Mouse (Mus musculus) liver, embryonic 15.5 days (tissue): ENCODE results near the gene H2afy2. TPM values are rescaled to one million over a fixed set of nuclear protein-coding genes. Genes with fewer than 3 reads are reported as not detected.

Experiments used
- ATAC-seq: fragments of 200-750 bp; cut with Nextera tagmentation; 2 replicates; pipeline ENCODE4 v1.8.0; 2017; ENCODE audit warnings: moderate number of reproducible peaks, mild to moderate bottlenecking, moderate library complexity; ENCODE audit not compliant: insufficient read depth
- H3K27ac ChIP-seq: fragments of 300-500 bp; sonication (generic); replicated peaks from 2 replicates; pipeline ENCODE4 v1.5.1; 2015; ENCODE audit warnings: mild to moderate bottlenecking, inconsistent platforms
- H3K27me3 ChIP-seq: fragments of 300-500 bp; sonication (generic); 2 replicates; pipeline ENCODE4 v1.6.1; 2015; ENCODE audit warnings: mild to moderate bottlenecking, inconsistent platforms
- H3K36me3 ChIP-seq: fragments of 300-500 bp; sonication (generic); replicated peaks from 2 replicates; pipeline ENCODE4 v1.6.1; 2015; ENCODE audit warnings: moderate library complexity, mild to moderate bottlenecking, inconsistent platforms
- H3K4me1 ChIP-seq: fragments of 300-500 bp; sonication (generic); replicated peaks from 2 replicates; pipeline ENCODE4 v1.6.1; 2015; ENCODE audit warnings: inconsistent platforms
- H3K4me2 ChIP-seq: fragments of 300-500 bp; sonication (generic); 2 replicates; pipeline ENCODE4 v1.6.1; 2015; ENCODE audit warnings: moderate library complexity, mild to moderate bottlenecking, inconsistent platforms
- H3K4me3 ChIP-seq: fragments of 300-500 bp; sonication (generic); replicated peaks from 2 replicates; pipeline ENCODE4 v1.5.1; 2015; ENCODE audit warnings: mild to moderate bottlenecking, inconsistent platforms
- H3K9ac ChIP-seq: fragments of 300-500 bp; sonication (generic); 2 replicates; pipeline ENCODE4 v1.6.1; 2015; ENCODE audit warnings: moderate library complexity, mild to moderate bottlenecking, inconsistent platforms
- H3K9me3 ChIP-seq: fragments of 300-500 bp; sonication (generic); replicated peaks from 2 replicates; pipeline ENCODE4 v1.6.1; 2016; ENCODE audit warnings: inconsistent platforms
- WGBS: fragments of 180-500 bp; shearing (Covaris S2); methylation state at CpG from one replicate; pipeline ENCODE4 v1.1.7; 2015; ENCODE audit warnings: mixed read lengths; ENCODE audit not compliant: insufficient replicate concordance; 5-methylcytosine and 5-hydroxymethylcytosine counted together
- polyA plus RNA-seq: library from polyadenylated mRNA; unstranded; fragments of >200 nt; fragmentation: Nextera tagmentation; extraction: Ambion mirVana; gene quantifications from 2 replicates; pipeline ENCODE4 v1.2.1, GENCODE M21; 2015

Gene H2afy2
- polyA plus RNA-seq, 1 experiment from 2014 or later: 3.5 TPM

DNA sequence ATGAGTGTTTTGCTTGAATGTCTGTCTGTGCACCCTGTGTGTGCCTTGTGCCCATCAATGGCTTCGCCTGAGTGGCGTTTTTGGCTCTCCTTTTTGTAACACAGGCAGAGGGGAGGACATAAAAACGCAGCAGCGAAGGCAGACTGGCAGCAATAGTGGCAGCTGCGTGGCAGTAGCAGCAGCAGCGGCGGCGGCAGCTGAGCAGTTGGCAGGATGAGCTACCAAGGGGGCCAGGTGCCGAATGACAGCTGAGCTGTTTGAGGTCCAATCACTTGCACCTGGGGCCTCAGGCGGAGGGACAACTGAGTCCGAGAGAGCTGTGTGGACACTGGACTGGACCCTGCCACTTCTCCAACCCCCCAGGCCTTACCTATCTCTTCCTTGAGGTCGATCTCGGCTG, 36.6 kb downstream of the H2afy2 start:
- Histone ChIP-seq H3K36me3 (no peaks in the 10 kb centered on the region), H3K27me3 (no peaks in the 10 kb centered on the region), H3K4me3 (no peak overlapping the region), H3K9ac (no peak overlapping the region), H3K9me3 (no peaks in the 10 kb centered on the region), H3K27ac (no peak overlapping the region), H3K4me1 (peaks cover 4% of the 10 kb centered on the region; the same call in 1 of the 2 replicates), H3K4me2 (no peak overlapping the region)
- WGBS: 78% methylated on average over 13 of the region's 13 CpGs
- ATAC-seq: no peak

DNA sequence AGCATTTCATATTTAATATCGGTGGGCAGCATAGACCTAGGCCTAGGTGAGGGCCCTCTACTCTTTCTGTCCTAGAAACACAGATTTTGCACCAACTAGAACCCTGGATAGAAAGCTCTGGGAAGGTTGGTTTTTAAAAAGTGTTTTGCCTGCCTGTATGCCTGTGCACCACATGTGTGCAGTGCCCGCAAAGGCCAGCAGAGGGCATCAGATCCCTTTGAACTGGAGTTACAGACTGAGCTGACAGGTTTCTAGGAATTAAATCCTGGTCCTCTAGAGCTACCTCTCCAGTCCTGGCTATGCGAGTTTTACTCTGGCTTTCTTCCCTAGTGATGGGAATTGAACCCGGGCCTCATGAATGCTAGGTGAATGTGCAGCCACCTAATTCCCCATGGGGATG, 38.8 kb downstream of the H2afy2 start:
- no peaks in the 10 kb centered on the region for H3K36me3 ChIP-seq
- ATAC-seq: no peak
- H3K27me3 ChIP-seq: no peaks in the 10 kb centered on the region
- 71% methylated on average over 4 of the region's 4 CpGs for WGBS
- H3K4me3 ChIP-seq: no peak overlapping the region
- H3K4me1 ChIP-seq: no peaks in the 10 kb centered on the region
- no peaks in the 10 kb centered on the region for H3K9me3 ChIP-seq
- H3K9ac ChIP-seq: no peak overlapping the region
- H3K27ac ChIP-seq: no peak overlapping the region
- H3K4me2 ChIP-seq: no peak overlapping the region

DNA sequence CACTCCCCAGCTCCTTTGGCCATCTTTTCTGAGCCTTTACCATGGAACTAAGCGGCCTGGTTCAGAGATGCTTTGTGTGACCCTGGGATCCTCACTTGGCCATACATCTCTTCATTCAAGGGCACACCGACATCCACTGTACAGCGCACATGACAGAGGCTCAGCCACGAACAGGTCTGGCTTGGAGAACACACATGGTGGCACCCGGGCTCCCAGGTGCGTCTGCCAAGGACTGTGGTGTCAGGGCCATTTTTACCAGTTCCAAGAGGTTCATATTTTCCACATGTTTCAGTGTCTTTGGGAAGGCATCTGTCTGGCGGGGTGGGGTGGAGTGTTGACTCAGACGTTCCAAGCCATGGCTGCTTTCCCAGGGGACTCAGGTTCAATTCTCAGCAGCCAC, 41.6 kb downstream of the H2afy2 start:
- Histone ChIP-seq H3K9me3 (no peaks in the 10 kb centered on the region), H3K27me3 (no peaks in the 10 kb centered on the region), H3K4me1 (no peaks in the 10 kb centered on the region), H3K9ac (no peak overlapping the region), H3K4me3 (no peak overlapping the region), H3K36me3 (no peaks in the 10 kb centered on the region), H3K4me2 (no peak overlapping the region), H3K27ac (no peak overlapping the region)
- WGBS: 72% methylated on average over 8 of the region's 8 CpGs
- ATAC-seq: no peak

DNA sequence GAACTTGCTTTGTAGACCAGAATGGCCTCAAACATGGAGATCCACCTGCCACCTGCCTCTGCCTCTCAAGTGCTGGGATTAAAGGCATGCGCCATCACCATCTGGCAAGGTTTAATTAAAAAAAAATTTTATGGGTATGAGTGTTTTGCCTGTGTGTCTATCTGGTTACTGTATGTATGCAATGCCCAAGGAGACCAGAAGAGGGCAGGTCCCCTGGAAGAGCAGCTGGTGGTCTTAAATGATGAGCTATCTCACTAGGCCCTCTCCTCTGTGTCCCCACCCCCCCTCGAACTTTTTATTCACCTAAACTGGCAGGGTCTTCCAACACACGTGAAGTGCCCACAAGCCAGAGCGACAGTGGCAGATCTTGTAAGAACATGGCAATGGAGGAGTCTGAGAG, 42.1 kb downstream of the H2afy2 start:
- Histone ChIP-seq H3K4me1 (no peaks in the 10 kb centered on the region), H3K36me3 (no peaks in the 10 kb centered on the region), H3K27ac (no peak overlapping the region), H3K27me3 (no peaks in the 10 kb centered on the region), H3K4me2 (no peak overlapping the region), H3K9ac (no peak overlapping the region), H3K9me3 (no peaks in the 10 kb centered on the region), H3K4me3 (no peak overlapping the region)
- 63% methylated on average over 4 of the region's 4 CpGs for WGBS
- ATAC-seq: no peak

DNA sequence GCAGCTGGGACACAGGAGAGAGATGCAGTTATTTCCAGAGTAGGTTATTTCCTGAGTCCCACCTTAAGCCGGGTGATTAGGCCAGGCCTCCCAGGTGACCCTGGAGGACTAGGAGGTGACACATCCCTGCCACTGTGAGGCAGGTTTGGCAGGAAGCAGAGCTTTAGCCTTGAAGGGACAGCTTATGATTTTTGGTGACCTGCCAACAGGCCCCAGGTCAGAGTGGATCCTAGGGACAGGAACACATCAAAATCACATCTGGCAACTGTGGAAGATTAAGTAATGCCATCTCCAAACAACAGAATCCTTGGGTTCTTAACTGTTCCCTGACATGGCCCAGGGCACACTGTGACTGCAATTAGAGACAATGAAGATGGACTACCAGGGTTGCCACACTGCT, 42.6 kb downstream of the H2afy2 start:
- WGBS: 35% methylated on average over 1 of the region's 1 CpGs
- ATAC-seq: no peak
- no peaks in the 10 kb centered on the region for H3K4me1 ChIP-seq
- no peak overlapping the region for H3K27ac ChIP-seq
- H3K36me3 ChIP-seq: no peaks in the 10 kb centered on the region
- H3K27me3 ChIP-seq: no peaks in the 10 kb centered on the region
- H3K4me2 ChIP-seq: no peak overlapping the region
- H3K9ac ChIP-seq: no peak overlapping the region
- no peaks in the 10 kb centered on the region for H3K9me3 ChIP-seq
- H3K4me3 ChIP-seq: no peak overlapping the region

DNA sequence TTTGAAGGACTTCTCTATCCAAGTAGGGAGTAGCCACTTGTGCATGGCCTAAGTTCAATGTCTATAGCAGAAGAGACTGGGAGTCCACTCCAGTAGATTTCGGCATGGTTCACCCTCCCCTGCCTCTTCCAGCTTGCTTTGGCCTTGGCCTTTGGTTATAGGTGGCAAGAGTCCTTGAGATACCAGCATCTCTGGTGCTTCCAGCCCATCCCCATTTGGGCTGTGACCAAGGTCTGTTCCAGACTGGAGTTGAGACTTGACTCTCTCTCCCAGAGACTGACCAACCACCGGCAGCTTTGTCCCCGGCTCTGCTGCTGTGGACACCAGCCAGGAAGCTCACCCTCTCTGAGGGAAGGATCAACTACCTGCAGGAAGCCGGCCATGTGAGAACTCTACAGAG, 45.8 kb downstream of the H2afy2 start:
- H3K9me3 ChIP-seq: no peaks in the 10 kb centered on the region
- no peaks in the 10 kb centered on the region for H3K36me3 ChIP-seq
- H3K4me1 ChIP-seq: no peaks in the 10 kb centered on the region
- H3K4me2 ChIP-seq: no peak overlapping the region
- no peak overlapping the region for H3K9ac ChIP-seq
- WGBS: 68% methylated on average over 4 of the region's 4 CpGs
- no peak overlapping the region for H3K4me3 ChIP-seq
- H3K27me3 ChIP-seq: no peaks in the 10 kb centered on the region
- ATAC-seq: no peak
- no peak overlapping the region for H3K27ac ChIP-seq

DNA sequence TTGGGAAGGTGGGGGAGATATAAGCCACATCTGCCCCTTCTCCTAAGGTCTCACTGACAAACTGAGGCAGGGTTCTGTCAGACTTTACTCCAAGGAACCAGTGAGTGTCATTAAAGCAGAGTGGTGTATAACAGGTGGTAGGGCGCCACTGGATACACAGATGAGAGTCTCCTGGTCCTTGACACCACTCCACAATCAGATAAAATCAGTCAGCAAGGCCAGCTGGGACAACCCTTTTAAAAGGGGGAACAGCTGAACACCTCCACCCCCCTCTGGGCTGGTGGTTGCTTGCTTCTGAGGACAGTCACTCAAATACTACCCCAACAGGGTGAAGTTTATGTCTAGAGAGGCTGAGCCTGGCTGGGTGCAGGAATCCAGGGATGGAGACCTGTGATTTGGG, 46.4 kb downstream of the H2afy2 start:
- 57% methylated on average over 1 of the region's 1 CpGs for WGBS
- Histone ChIP-seq H3K4me1 (no peaks in the 10 kb centered on the region), H3K9ac (no peak overlapping the region), H3K9me3 (no peaks in the 10 kb centered on the region), H3K27ac (no peak overlapping the region), H3K27me3 (no peaks in the 10 kb centered on the region), H3K4me3 (no peak overlapping the region), H3K4me2 (no peak overlapping the region), H3K36me3 (no peaks in the 10 kb centered on the region)
- ATAC-seq: no peak

DNA sequence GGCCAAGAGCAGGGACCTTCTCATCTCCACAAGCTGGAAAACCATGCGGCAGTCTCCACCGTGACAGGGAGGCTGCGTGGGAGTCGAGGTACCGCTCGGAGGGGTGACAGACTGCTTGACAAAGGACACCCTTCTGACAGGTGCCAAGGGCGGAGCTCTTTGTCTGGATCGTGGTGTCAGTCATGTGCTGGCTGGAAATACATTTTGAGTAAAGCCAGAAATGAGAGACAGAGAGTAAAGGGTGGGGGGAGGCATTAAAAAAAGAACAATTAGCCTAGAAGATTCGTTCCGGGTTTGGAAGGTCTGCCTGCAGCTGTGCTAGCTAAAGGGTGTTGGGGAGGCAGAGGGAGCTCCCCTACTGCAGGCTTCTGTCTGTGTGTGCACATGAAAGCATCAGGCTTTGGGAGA, 47.3 kb downstream of the H2afy2 start:
- H3K4me1 ChIP-seq: no peaks in the 10 kb centered on the region
- no peak for ATAC-seq
- H3K9ac ChIP-seq: no peak overlapping the region
- H3K27me3 ChIP-seq: no peaks in the 10 kb centered on the region
- H3K9me3 ChIP-seq: no peaks in the 10 kb centered on the region
- H3K4me2 ChIP-seq: no peak overlapping the region
- H3K36me3 ChIP-seq: no peaks in the 10 kb centered on the region
- H3K27ac ChIP-seq: no peak overlapping the region
- H3K4me3 ChIP-seq: no peak overlapping the region
- 74% methylated on average over 10 of the region's 10 CpGs for WGBS

DNA sequence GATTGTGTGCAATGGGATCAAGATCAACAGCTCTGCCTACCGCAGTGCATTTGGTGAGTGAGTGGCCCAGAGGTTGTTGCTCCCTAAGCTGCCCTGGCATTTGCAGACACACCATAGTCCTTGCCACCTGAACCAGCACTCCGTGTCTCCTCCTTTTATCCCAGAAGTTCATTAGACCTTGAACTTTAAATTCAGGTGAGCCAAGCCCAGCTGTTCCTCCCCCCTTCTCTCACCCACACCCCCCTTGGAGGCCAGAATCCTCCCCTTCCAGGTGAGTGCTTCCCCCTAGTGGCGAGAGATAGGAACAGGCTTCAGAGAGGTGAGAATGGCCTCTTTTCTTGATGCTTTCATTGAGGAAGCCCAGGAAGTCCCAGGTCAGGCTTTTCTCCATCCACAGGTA, 49.6 kb downstream of the H2afy2 start:
- Histone ChIP-seq H3K36me3 (peaks cover 4% of the 10 kb centered on the region; the same call in 1 of the 2 replicates), H3K4me1 (no peaks in the 10 kb centered on the region), H3K9me3 (no peaks in the 10 kb centered on the region), H3K27ac (no peak overlapping the region), H3K9ac (no peak overlapping the region), H3K27me3 (no peaks in the 10 kb centered on the region), H3K4me3 (no peak overlapping the region), H3K4me2 (no peak overlapping the region)
- no peak for ATAC-seq
- 39% methylated on average over 3 of the region's 3 CpGs for WGBS

DNA sequence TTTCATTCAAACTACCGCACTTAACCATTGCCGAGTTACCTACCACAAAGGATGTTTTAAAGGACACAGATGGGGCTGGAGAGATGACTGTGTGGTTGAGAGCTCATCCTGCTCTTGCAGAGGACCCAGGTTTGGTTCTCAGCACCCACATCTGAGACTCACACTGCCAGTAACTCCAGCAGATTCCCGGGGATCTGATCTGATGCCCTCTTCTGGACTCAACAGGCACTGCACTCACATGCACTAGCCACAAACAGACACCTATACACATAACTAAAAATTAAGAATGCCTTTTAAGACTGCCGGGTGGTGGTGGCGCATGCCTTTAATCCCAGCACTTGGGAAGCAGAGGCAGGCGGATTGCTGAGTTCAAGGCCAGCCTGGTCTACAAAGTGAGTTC, 53.8 kb downstream of the H2afy2 start:
- Histone ChIP-seq H3K27me3 (no peaks in the 10 kb centered on the region), H3K36me3 (peaks cover 4% of the 10 kb centered on the region; the same call in 1 of the 2 replicates), H3K27ac (no peak overlapping the region), H3K9me3 (no peaks in the 10 kb centered on the region), H3K4me2 (no peak overlapping the region), H3K4me1 (no peaks in the 10 kb centered on the region), H3K4me3 (no peak overlapping the region), H3K9ac (no peak overlapping the region)
- ATAC-seq: no peak
- 81% methylated on average over 6 of the region's 6 CpGs for WGBS

DNA sequence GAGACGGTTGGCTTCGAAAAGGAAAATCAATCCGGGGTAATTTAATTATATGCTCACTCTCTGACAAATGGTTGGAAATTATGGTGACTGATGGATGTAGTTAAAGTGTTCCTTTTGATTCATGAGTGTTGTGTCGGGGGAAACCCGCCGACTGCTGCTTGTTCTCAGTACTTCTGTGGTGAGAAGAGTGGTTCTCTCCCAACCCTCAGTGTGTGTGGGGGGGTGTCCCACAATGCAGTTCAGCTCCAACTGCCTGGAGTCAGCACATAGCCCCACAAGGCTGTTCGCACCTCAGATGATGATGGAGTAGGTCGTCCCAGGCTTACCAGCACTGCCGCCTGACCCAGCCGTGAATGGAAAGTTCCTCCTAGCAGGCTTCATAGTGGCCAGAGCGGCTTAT, 54.8 kb downstream of the H2afy2 start:
- Histone ChIP-seq H3K36me3 (peaks cover 4% of the 10 kb centered on the region; the same call in 1 of the 2 replicates), H3K27ac (no peak overlapping the region), H3K4me3 (no peak overlapping the region), H3K4me2 (no peak overlapping the region), H3K27me3 (no peaks in the 10 kb centered on the region), H3K4me1 (no peaks in the 10 kb centered on the region), H3K9ac (no peak overlapping the region), H3K9me3 (no peaks in the 10 kb centered on the region)
- ATAC-seq: no peak
- WGBS: 68% methylated on average over 11 of the region's 11 CpGs

DNA sequence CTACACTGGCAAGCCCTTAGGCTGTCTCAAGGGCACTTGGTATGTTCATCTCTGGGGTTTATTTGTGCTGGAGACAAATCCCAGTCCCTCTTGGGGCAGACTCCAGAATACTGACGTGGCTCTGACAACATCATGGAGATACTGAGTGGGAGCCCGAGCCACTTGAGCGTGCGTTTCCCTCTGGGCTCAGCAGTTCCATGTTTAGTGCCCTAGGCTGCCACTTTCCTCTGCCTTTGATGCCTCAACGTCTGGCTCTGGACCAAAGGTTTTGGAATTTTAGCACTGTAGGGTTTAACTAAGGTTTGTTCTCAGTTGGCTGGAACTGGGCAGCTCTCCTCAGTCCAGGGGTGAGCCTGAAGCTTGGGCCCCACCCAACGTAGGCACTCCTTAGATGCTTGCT, 60.7 kb downstream of the H2afy2 start:
- ATAC-seq: no peak
- H3K27ac ChIP-seq: no peak overlapping the region
- H3K9me3 ChIP-seq: no peaks in the 10 kb centered on the region
- H3K4me1 ChIP-seq: no peaks in the 10 kb centered on the region
- 55% methylated on average over 6 of the region's 6 CpGs for WGBS
- H3K9ac ChIP-seq: no peak overlapping the region
- no peaks in the 10 kb centered on the region for H3K36me3 ChIP-seq
- no peak overlapping the region for H3K4me2 ChIP-seq
- no peak overlapping the region for H3K4me3 ChIP-seq
- no peaks in the 10 kb centered on the region for H3K27me3 ChIP-seq
